Mouse (Mus musculus): ENCODE measurements around the gene Zfp937. TPM values are rescaled to one million over a fixed set of nuclear protein-coding genes. Genes with fewer than 3 reads are reported as not detected.

The Zfp937 gene
- 2.1 TPM for polyA plus RNA-seq (2017; shearing (Covaris generic))

DNA sequence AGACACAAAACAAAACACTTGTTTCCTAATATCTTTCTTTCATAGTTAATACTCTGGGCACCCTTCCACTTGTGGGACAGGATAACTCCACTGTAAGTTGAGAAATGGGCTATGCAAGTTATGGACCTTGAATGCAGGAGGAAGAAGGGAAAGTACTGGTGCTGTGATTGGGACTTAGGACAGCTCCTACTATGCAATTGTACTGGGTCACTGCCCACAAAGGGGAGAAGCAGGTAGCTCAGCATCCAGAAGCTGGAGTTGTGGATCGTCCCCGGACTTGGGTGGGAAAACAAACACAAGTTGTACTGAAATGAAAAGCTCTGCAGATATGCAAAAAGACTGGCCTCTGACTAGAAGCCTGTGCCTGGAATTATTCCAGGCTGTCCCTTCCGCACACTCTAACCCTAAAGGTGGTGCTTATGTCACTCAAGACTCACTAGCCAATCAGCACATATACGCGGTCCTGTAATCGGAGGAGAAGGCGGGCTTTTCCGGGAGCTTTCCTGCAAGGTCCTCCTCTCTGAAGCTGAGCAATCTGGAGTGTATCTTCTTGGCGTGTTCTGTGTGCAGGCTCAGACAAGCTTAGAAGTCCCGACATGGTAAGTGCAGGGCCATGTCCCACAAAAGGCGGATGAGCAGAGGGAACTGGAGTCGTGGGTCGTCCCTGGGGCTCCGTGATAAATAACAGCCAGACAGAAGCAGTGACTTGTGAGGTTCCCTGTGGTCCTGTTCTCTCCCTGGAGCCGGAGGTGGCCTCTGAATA, at the start of gene Zfp937:
Zfp937 (plus strand) TSS at position 474 of the 763 bp plus-strand sequence.

DNA sequence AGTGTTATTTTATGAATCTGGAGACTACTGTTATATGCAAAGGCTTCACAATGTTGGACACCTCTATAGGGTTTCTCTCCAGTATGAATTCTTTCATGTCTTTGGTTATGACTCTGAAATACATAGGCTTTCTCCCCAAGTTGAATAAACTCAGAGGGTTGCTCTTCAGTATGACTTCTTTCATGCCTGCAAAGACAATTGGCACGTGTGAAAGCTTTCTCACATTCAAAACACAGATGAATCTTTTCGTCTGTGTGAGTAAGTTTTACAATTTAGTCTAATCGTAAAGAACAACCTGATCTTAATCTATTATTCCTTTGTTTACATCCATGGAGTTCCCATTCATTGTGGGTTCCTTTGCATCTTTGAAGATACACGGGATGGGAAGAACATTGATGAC, 38.3 kb upstream of the Zfp937 start, which contains the start of gene Gm10770:
Gm10770 (minus strand) TSS at position 101 of the 400 bp plus-strand sequence.

DNA sequence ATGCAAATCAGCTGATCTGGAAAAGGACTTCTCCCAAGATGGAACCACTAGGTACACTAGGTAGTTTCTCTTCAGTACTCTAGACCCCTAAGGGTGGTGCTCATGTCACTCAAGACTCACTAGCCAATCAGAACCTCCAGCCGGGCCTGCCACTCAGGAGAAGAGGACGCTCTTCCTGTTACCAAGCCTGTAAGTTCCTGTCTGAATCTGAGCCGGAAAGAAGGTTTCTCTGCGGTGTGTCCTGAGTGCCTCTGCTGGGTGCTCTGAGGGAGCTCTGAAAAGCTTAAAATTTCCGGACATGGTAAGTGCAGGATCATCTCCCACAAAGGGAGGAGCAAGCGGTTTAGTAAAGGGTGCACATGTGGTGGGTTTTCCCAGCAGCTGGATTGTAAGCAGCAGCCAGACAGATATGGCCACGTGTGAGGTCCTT, 36.3 kb upstream of the Zfp937 start, which contains the start of gene Gm14139:
Gm14139 (plus strand) TSS at position 186 of the 430 bp plus-strand sequence.

DNA sequence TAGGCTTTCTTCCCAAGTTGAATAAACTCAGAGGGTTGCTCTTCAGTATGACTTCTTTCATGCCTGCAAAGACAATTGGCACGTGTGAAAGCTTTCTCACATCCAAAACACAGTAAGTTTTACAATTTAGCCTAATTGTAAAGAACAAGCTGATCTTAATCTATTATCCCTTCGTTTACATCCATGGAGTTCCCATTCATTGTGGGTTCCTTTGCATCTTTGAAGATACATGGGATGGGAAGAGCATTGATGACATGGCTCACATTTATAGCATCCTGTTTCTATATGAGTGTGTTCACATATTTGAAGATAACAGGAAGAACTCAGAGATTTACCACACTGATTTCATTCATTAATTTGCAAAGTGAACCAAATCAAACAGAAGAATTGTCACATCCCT, 37.6 kb downstream of the Zfp937 start, which contains the start of gene Gm21994:
Gm21994 (minus strand) TSS at position 101 of the 400 bp plus-strand sequence.

DNA sequence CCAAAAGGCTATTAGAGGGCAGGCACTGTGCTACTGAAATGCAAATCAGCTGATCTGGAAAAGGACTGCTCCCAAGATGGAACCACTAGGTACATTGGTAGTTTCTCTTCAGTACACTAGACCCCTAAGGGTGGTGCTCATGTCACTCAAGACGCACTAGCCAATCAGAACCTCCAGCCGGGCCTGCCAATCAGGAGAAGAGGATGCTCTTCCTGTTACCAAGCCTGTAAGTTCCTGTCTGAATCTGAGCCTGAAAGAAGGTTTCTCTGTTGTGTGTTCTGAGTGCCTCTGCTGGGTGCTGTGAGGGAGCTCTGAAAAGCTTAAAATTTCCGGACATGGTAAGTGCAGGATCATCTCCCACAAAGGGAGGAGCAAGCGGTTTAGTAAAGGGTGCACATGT, 39.4 kb downstream of the Zfp937 start, which contains the start of gene Gm14124:
Gm14124 (plus strand) TSS at position 227 of the 400 bp plus-strand sequence.

Other genes with a start within 250 kb of the Zfp937 start
- gene Zfp120, start 81.4 kb upstream of the Zfp937 start, polyA plus RNA-seq (2017; shearing (Covaris generic)), result 9.5 TPM
- gene Gm10770, start 38.4 kb upstream of the Zfp937 start, polyA plus RNA-seq (2017; shearing (Covaris generic)), result not detected
- gene Gm14139, start 36.3 kb upstream of the Zfp937 start, polyA plus RNA-seq (2017; shearing (Covaris generic)), result 0.20 TPM
- 8.9 TPM for gene Gm21994, start 37.5 kb downstream of the Zfp937 start, polyA plus RNA-seq (2017; shearing (Covaris generic))
- not detected for gene Gm14124, start 39.4 kb downstream of the Zfp937 start, polyA plus RNA-seq (2017; shearing (Covaris generic))
- gene Gm10130, start 105.6 kb downstream of the Zfp937 start, polyA plus RNA-seq (2017; shearing (Covaris generic)), result 5.0 TPM
- gene 3300002I08Rik, start 144.7 kb downstream of the Zfp937 start, polyA plus RNA-seq (2017; shearing (Covaris generic)), result 3.5 TPM
- 1.5 TPM for gene Zfp442, start 233.4 kb downstream of the Zfp937 start, polyA plus RNA-seq (2017; shearing (Covaris generic))